Mouse (Mus musculus): ENCODE results near the gene Slc22a22. TPM values are rescaled to one million over a fixed set of nuclear protein-coding genes. Genes with fewer than 3 reads are reported as not detected.
"Not testable (repeated sequence)": the region's sequence is repeated elsewhere in the genome, so short reads cannot be mapped to it uniquely, and the experiment has no call there.

Gene Slc22a22
- polyA plus RNA-seq, 1 experiment from 2014 or later: not detected

DNA sequence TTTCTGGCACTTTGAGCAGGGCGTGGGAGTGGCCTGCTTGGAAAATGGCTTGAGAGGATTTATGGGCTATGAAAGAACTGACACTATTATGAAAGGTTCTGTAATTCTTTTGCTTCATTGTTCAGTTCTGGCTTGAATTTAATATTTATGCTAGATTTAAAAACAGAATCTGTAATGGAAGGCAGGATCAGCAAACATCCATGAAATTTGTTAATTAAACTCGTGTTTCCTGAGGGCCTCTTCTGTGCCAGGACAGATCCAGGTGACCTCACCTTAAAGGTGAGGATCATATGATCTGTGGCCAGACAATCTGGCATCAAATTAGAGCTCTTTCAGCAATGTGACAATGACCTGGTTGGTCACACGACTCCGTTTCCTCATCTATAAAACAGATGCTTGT, 122.1 kb downstream of the Slc22a22 start:
- Histone ChIP-seq H3K9me3 (replicated peaks) (no peaks in the 10 kb centered on the region), H3K9ac (no peak overlapping the region), H3K4me1 (replicated peaks) (no peaks in the 10 kb centered on the region), H3K27ac (replicated peaks) (no peak overlapping the region), H3K4me3 (replicated peaks) (no peak overlapping the region), H3K27me3 (no peaks in the 10 kb centered on the region), H3K4me2 (no peak overlapping the region), H3K36me3 (replicated peaks) (no peaks in the 10 kb centered on the region)
- no peak for ATAC-seq (ENCODE audit: insufficient read depth)
- 53% methylated on average over 4 of the region's 4 CpGs for WGBS (ENCODE audit: insufficient replicate concordance)

DNA sequence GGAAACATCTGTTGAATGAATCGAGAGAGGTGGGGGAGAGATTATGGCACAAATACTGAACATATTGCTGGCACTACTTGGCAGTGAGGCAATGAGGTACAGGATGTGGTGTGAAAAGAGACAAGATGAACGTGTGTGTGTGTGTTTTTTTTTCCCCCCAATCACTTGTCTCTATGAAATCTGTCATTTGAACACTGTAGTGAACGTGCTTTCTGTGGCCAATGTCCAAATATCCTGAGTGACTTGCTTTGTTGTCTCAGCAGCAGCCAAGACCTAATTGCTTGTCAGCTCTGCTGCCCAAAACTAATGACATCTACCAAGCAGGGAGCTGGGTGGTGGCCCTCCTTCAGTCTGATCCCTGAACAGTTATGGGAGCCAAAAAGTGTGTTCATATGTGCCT, 136.9 kb downstream of the Slc22a22 start:
- H3K9ac ChIP-seq: no peak overlapping the region
- H3K4me2 ChIP-seq: no peak overlapping the region
- no peaks in the 10 kb centered on the region for H3K9me3 ChIP-seq (replicated peaks)
- no peaks in the 10 kb centered on the region for H3K27me3 ChIP-seq
- H3K4me1 ChIP-seq (replicated peaks): no peaks in the 10 kb centered on the region
- H3K27ac ChIP-seq (replicated peaks): no peak overlapping the region
- H3K36me3 ChIP-seq (replicated peaks): no peaks in the 10 kb centered on the region
- no peak for ATAC-seq (ENCODE audit: insufficient read depth)
- WGBS (ENCODE audit: insufficient replicate concordance): 39% methylated on average over 3 of the region's 3 CpGs
- H3K4me3 ChIP-seq (replicated peaks): no peak overlapping the region

GRCm38 (mm10) chr15:57331326-57331725, 146.1 kb downstream of the Slc22a22 start:
- Histone ChIP-seq H3K4me2 (no peak overlapping the region), H3K4me3 (replicated peaks) (no peak overlapping the region), H3K27ac (replicated peaks) (no peak overlapping the region), H3K9me3 (replicated peaks) (no peaks in the 10 kb centered on the region), H3K27me3 (no peaks in the 10 kb centered on the region), H3K36me3 (replicated peaks) (no peaks in the 10 kb centered on the region), H3K9ac (no peak overlapping the region), H3K4me1 (replicated peaks) (no peaks in the 10 kb centered on the region)
- ATAC-seq (ENCODE audit: insufficient read depth): no peak
- WGBS (ENCODE audit: insufficient replicate concordance): 46% methylated on average over 2 of the region's 2 CpGs

DNA sequence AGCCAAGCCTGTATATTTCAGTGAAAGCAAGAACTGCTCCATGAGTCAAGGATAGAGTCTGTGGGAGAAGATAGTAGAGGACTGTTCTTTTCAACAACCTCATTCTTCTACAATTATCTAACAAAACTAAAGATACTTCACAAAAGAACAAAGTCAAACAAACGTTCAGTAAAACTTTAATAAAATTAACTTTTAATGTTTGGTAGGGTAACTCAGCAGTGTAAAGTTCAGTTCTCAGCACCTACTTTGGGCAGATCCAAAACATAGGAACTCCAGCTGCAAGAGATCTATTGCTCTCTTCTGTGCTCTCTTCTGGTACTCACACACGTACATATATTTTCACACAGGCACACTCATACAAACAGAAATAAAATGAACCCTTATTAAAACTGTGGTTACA, 159.4 kb downstream of the Slc22a22 start:
- no peaks in the 10 kb centered on the region for H3K27me3 ChIP-seq
- 60% methylated on average over 2 of the region's 2 CpGs for WGBS (ENCODE audit: insufficient replicate concordance)
- no peaks in the 10 kb centered on the region for H3K36me3 ChIP-seq (replicated peaks)
- ATAC-seq (ENCODE audit: insufficient read depth): no peak
- H3K9me3 ChIP-seq (replicated peaks): no peaks in the 10 kb centered on the region
- H3K9ac ChIP-seq: no peak overlapping the region
- H3K4me3 ChIP-seq (replicated peaks): no peak overlapping the region
- no peaks in the 10 kb centered on the region for H3K4me1 ChIP-seq (replicated peaks)
- no peak overlapping the region for H3K4me2 ChIP-seq
- no peak overlapping the region for H3K27ac ChIP-seq (replicated peaks)

DNA sequence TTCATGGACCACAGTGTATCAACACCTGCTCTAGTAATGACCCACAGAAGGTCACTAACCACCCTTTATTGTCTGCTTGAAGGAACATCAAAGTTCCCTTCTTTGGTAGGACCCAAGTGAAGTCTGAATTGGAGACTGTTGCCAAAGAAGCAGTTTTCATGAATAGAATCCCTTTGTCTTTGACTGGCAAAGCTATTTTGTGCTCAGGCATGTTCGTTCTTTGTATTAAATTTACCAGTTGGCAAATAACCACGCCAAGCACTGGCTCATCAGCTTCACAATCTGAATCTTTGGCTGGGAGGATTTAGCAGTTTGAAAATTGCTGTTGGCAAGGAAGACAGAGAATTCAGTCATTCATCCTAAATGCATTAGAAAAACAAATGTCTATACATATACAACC, 160.9 kb downstream of the Slc22a22 start:
- Histone ChIP-seq H3K4me1 (replicated peaks) (no peaks in the 10 kb centered on the region), H3K36me3 (replicated peaks) (no peaks in the 10 kb centered on the region), H3K27me3 (no peaks in the 10 kb centered on the region), H3K4me2 (no peak overlapping the region), H3K27ac (replicated peaks) (no peak overlapping the region), H3K9me3 (replicated peaks) (no peaks in the 10 kb centered on the region), H3K4me3 (replicated peaks) (no peak overlapping the region), H3K9ac (no peak overlapping the region)
- 59% methylated on average over 2 of the region's 2 CpGs for WGBS (ENCODE audit: insufficient replicate concordance)
- ATAC-seq (ENCODE audit: insufficient read depth): no peak

DNA sequence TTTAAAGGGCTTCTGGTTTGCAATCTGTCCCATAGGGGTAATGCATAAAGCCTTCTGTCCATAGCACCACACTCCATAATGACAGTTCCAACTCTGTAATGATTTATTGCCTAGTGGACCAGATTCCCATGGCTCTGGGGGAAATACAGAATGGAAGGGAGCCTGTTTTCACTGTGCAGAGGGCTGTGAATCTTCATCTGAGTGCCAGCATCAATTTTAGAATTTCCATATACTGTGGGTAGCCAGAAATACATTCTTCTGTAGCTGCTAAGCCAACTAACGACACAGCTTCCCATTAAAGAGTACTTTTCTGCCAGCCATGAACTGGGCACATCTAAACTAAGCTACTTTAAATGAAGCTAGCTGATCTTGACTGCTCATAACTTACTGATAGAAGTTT, 174.7 kb downstream of the Slc22a22 start:
- Histone ChIP-seq H3K27me3 (no peaks in the 10 kb centered on the region), H3K9me3 (replicated peaks) (no peaks in the 10 kb centered on the region), H3K27ac (replicated peaks) (no peak overlapping the region), H3K36me3 (replicated peaks) (no peaks in the 10 kb centered on the region), H3K4me2 (no peak overlapping the region), H3K4me1 (replicated peaks) (no peaks in the 10 kb centered on the region), H3K4me3 (replicated peaks) (no peak overlapping the region), H3K9ac (no peak overlapping the region)
- 47% methylated on average over 1 of the region's 1 CpGs for WGBS (ENCODE audit: insufficient replicate concordance)
- no peak for ATAC-seq (ENCODE audit: insufficient read depth)

GRCm38 (mm10) chr15:57278505-57278904, 198.9 kb downstream of the Slc22a22 start:
- H3K27ac ChIP-seq (replicated peaks): no peak overlapping the region
- H3K4me1 ChIP-seq (replicated peaks): no peaks in the 10 kb centered on the region
- no peak for ATAC-seq (ENCODE audit: insufficient read depth)
- H3K9ac ChIP-seq: no peak overlapping the region
- 25% methylated on average over 1 of the region's 1 CpGs for WGBS (ENCODE audit: insufficient replicate concordance)
- H3K4me3 ChIP-seq (replicated peaks): no peak overlapping the region
- H3K27me3 ChIP-seq: no peaks in the 10 kb centered on the region
- no peaks in the 10 kb centered on the region for H3K36me3 ChIP-seq (replicated peaks)
- H3K4me2 ChIP-seq: no peak overlapping the region
- no peaks in the 10 kb centered on the region for H3K9me3 ChIP-seq (replicated peaks)

- no peaks in the 10 kb centered on the region for H3K27me3 ChIP-seq
- no peaks in the 10 kb centered on the region for H3K4me1 ChIP-seq (replicated peaks)
- no peak overlapping the region for H3K27ac ChIP-seq (replicated peaks)
- no peaks in the 10 kb centered on the region for H3K36me3 ChIP-seq (replicated peaks)
- no peak overlapping the region for H3K4me3 ChIP-seq (replicated peaks)
- no peak for ATAC-seq (ENCODE audit: insufficient read depth)
- H3K4me2 ChIP-seq: no peak overlapping the region
- H3K9ac ChIP-seq: no peak overlapping the region
- no peaks in the 10 kb centered on the region for H3K9me3 ChIP-seq (replicated peaks)
These were observed 201.0 kb downstream of the Slc22a22 start for GRCm38 (mm10) chr15:57276411-57276810.

DNA sequence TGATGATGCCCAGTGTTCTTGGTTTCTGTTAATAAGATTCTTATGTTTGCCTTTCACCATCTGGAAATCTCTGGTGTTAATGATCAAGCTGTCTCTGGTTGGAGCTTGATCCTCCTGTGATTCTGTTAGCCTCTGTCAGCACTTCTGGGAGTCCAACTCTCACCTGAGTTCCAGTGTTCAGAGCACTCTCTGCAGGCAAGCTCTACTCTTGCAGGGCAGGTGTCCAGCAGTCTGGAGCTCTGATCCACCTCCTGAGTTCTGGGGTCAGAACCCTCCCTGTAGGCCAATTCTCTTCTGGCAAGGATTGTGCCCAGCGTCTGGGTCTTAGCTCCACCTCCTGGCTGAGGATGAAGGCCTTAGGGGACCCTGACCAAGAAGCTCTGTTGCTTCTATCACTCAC, 237.4 kb downstream of the Slc22a22 start:
- WGBS (ENCODE audit: insufficient replicate concordance): 68% methylated on average over 1 of the region's 1 CpGs
- H3K27me3 ChIP-seq; H3K4me3 ChIP-seq (replicated peaks); H3K9ac ChIP-seq; H3K4me1 ChIP-seq (replicated peaks); H3K27ac ChIP-seq (replicated peaks); H3K4me2 ChIP-seq; H3K36me3 ChIP-seq (replicated peaks); ATAC-seq (ENCODE audit: insufficient read depth); H3K9me3 ChIP-seq (replicated peaks): not testable (repeated sequence)

GRCm38 (mm10) chr15:57230439-57230838, 247.0 kb downstream of the Slc22a22 start:
- H3K9me3 ChIP-seq (replicated peaks): no peaks in the 10 kb centered on the region
- H3K9ac ChIP-seq: no peak overlapping the region
- no peak overlapping the region for H3K27ac ChIP-seq (replicated peaks)
- ATAC-seq (ENCODE audit: insufficient read depth): no peak
- H3K4me2 ChIP-seq: no peak overlapping the region
- no peak overlapping the region for H3K4me3 ChIP-seq (replicated peaks)
- H3K27me3 ChIP-seq: no peaks in the 10 kb centered on the region
- H3K36me3 ChIP-seq (replicated peaks): no peaks in the 10 kb centered on the region
- no peaks in the 10 kb centered on the region for H3K4me1 ChIP-seq (replicated peaks)

GRCm38 (mm10) chr15:57205315-57205714, 272.1 kb downstream of the Slc22a22 start:
- ATAC-seq (ENCODE audit: insufficient read depth): no peak
- 8% methylated on average over 3 of the region's 3 CpGs for whole genome bisulfite sequencing (ENCODE audit: insufficient replicate concordance)

GRCm38 (mm10) chr15:57204444-57204930, 272.9 kb downstream of the Slc22a22 start:
- H3K4me2 ChIP-seq: no peak overlapping the region
- no peak for ATAC-seq (ENCODE audit: insufficient read depth)
- no peak overlapping the region for H3K9ac ChIP-seq
- no peaks in the 10 kb centered on the region for H3K27me3 ChIP-seq
- no peaks in the 10 kb centered on the region for H3K4me1 ChIP-seq (replicated peaks)
- H3K27ac ChIP-seq (replicated peaks): no peak overlapping the region
- no peaks in the 10 kb centered on the region for H3K9me3 ChIP-seq (replicated peaks)
- H3K36me3 ChIP-seq (replicated peaks): no peaks in the 10 kb centered on the region
- no peak overlapping the region for H3K4me3 ChIP-seq (replicated peaks)

More at GRCm38 (mm10) chr15:57205315-57205714, 272.1 kb downstream of the Slc22a22 start:
- H3K27ac ChIP-seq (replicated peaks): no peak overlapping the region
- H3K4me3 ChIP-seq (replicated peaks): no peak overlapping the region
- no peak overlapping the region for H3K9ac ChIP-seq
- no peaks in the 10 kb centered on the region for H3K27me3 ChIP-seq
- H3K9me3 ChIP-seq (replicated peaks): no peaks in the 10 kb centered on the region
- H3K4me1 ChIP-seq (replicated peaks): no peaks in the 10 kb centered on the region
- no peak overlapping the region for H3K4me2 ChIP-seq
- no peaks in the 10 kb centered on the region for H3K36me3 ChIP-seq (replicated peaks)
